Mouse (Mus musculus): Measurements from ENCODE around the gene Gm960. TPM values are rescaled to one million over a fixed set of nuclear protein-coding genes. Genes with fewer than 3 reads are reported as not detected.
"Not testable (repeated sequence)": the region's sequence is repeated elsewhere in the genome, so short reads cannot be mapped to it uniquely, and the experiment has no call there.

Gm960 gene
- total RNA-seq, 2 experiments from 2014 or later, result 0.20 to 1.0 TPM

- no peak for DNase-seq
These were observed 111.0 kb downstream of the Gm960 start for GRCm38 (mm10) chr19:4587426-4587825.

- not testable (repeated sequence) for DNase-seq
These were observed 111.7 kb downstream of the Gm960 start for GRCm38 (mm10) chr19:4586783-4587182.

- no peak for DNase-seq
These were observed 114.6 kb downstream of the Gm960 start for GRCm38 (mm10) chr19:4583856-4584255.

- no peak for DNase-seq
These were observed 119.2 kb downstream of the Gm960 start for GRCm38 (mm10) chr19:4579296-4579695.

GRCm38 (mm10) chr19:4578799-4579198 is 119.7 kb downstream of the Gm960 start:
- no peak for DNase-seq

Small RNAs within 50 kb of the gene (microRNA-seq; reads per million reads assigned to microRNA genes)
- gene Mir6986, result 0.50 to 0.95 reads per million in 2 experiments

Other genes starting within 250 kb of the Gm960 start
- gene Syt12, start 221.2 kb downstream of the Gm960 start, total RNA-seq (2021), result 1 to 10 TPM; 1.2 to 1.7 TPM
- gene 2010003K11Rik, start 200.1 kb downstream of the Gm960 start, total RNA-seq (2021), result not detected
- 10 to 100 TPM; 12.7 to 18.1 TPM for gene Pcx, start 188.2 kb downstream of the Gm960 start, total RNA-seq (2021)
- gene Lrfn4, start 83.0 kb downstream of the Gm960 start, total RNA-seq (2021), result 1 to 10 TPM; 5.1 to 7.1 TPM
- gene Rce1, start 73.0 kb downstream of the Gm960 start, total RNA-seq (2021), result 10 to 100 TPM in 1 of 2 experiments, 1 to 10 TPM in 1; 8.8 to 10.1 TPM
- 1 to 10 TPM in 1 of 2 experiments, under 1 TPM in 1; 0.96 to 1.1 TPM for gene Sptbn2, start 12.5 kb upstream of the Gm960 start, total RNA-seq (2021)
- 1 to 10 TPM; 2.5 to 4.6 TPM for gene Rbm4b, start 57.8 kb upstream of the Gm960 start, total RNA-seq (2021)
- gene Rbm4, start 95.2 kb upstream of the Gm960 start, total RNA-seq (2021), result 10 to 100 TPM; 44.8 to 46.5 TPM
- gene Gm21992, start 112.9 kb upstream of the Gm960 start, total RNA-seq (2021), result 10 to 100 TPM; 10.9 to 11.6 TPM
- gene Rbm14, start 113.0 kb upstream of the Gm960 start, total RNA-seq (2021), result 10 to 100 TPM; 18.6 to 22.5 TPM
- 10 to 100 TPM; 31.4 to 33.1 TPM for gene Ccs, start 140.7 kb upstream of the Gm960 start, total RNA-seq (2021)
- gene Ccdc87, start 140.7 kb upstream of the Gm960 start, total RNA-seq (2021), result not detected
- gene Ctsf, start 156.5 kb upstream of the Gm960 start, total RNA-seq (2021), result 10 to 100 TPM; 32.9 to 35.6 TPM
- gene Actn3, start 179.2 kb upstream of the Gm960 start, total RNA-seq (2021), result 1,000 to 10,000 TPM; 4,231 to 4,587 TPM
- gene Zdhhc24, start 180.0 kb upstream of the Gm960 start, total RNA-seq (2021), result 1 to 10 TPM; 4.5 to 5.3 TPM
- gene Bbs1, start 208.0 kb upstream of the Gm960 start, total RNA-seq (2021), result 1 to 10 TPM; 1.9 to 2.9 TPM
- 10 to 100 TPM; 32.1 to 33.8 TPM for gene Dpp3, start 229.6 kb upstream of the Gm960 start, total RNA-seq (2021)
- 1 to 10 TPM in 1 of 2 experiments, under 1 TPM in 1; 0.68 to 1.4 TPM for gene Peli3, start 244.5 kb upstream of the Gm960 start, total RNA-seq (2021)